Mouse (Mus musculus): ENCODE results near the gene Tmem107. TPM values are rescaled to one million over a fixed set of nuclear protein-coding genes. Genes with fewer than 3 reads are reported as not detected.
A peak's percentile ranks its signal among the peaks of the same experiment; 100 is the strongest.

Gene Tmem107
- polyA plus RNA-seq (2012; rRNA removed): 25.6 and 33.7 TPM in 2 replicates

GRCm38 (mm10) chr11:69070590-69071222, at the start of gene Tmem107:
Gene Tmem107, plus strand, starts transcription at chr11:69070806.
- no peak for DNase-seq (ENCODE audit: low read depth, low spot score)
- WGBS: under 1% methylated on average over 47 of the region's 47 CpGs

DNA sequence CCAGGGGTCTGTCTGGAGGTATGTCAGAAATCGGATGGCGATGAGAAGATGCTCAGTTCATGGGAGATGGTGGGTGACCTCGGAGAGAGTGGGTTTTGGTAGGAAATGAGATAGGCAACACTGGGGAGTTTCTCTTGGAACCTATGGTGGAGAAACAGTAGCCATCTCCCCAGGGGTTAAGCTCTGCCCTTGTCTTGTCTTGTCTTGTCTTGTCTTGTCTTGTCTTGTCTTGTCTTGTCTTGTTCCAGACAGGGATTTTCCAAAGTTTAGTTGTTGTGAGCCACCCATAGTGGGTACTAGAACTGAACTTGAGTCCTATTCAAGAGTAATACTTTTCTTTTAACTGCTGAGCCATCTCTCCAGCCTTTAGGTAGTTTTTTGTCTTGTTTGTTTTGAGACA, 44.0 kb upstream of the Tmem107 start:
- no peak for DNase-seq (ENCODE audit: low read depth, low spot score)
- 95% methylated on average over 3 of the region's 3 CpGs for WGBS

DNA sequence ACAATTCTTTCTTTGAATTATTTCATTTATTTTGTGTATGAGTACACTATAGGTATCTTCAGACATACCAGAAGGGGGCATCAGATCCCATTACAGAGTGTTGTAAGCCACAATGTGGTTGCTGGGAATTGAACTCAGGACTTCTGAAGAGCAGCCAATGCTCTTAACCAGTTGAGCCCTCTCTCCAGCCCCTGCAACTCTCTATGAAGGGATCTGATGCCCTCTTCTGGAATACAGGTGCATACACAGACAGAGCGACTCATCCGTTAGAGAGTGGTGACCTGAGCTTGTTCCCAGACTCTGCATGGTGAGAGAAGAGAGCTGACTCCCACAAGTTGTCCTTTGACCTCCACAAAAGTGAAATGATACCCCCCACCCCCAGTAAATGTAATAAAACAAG, 41.8 kb upstream of the Tmem107 start:
- no peak for DNase-seq (ENCODE audit: low read depth, low spot score)
- 75% methylated on average over 2 of the region's 2 CpGs for WGBS

- no peak for DNase-seq (ENCODE audit: low read depth, low spot score)
- WGBS: 72% methylated on average over 9 of the region's 9 CpGs
Measured at GRCm38 (mm10) chr11:69033552-69033951, 37.1 kb upstream of the Tmem107 start.

DNA sequence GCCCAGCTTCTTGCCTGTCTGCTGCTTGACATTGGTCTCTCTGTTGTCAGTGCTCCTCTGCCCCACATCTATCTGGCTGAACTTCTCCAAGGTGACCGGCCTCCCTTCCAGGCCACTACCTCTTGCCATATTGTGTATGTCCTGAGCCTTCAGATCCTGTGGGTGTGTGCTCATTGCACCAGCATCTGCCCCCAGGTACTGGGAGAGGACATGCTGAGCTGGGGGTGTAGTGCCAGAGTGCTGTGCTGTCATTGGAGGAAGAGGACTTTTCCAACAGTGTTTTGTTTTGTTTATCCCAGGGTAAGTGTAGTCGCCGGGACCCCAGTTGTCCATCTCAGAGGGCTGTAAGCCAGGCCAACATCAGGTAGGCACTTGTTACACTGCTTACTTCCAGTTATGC, 36.0 kb upstream of the Tmem107 start:
- no peak for DNase-seq (ENCODE audit: low read depth, low spot score)
- whole genome bisulfite sequencing: 91% methylated on average over 3 of the region's 3 CpGs

DNA sequence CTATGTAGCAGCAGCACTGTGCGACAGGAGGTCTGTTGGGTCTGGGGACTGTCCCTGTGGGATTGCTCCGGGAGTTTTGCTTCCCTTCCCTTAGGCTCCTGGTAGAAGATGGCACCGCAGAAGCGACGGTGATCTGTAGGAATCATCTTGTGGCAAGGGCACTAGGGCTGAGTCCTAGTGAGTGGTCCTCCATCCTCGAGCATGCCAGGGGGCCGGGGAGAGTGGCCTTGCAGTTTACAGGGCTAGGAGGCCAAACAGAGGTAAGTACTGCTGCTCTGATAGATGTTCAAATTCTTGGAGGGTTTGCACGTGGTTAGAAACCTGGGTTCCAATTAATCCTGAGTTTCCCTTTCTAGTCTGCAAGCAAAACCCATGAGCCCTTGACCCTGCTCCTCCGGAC, 35.2 kb upstream of the Tmem107 start:
- DNase-seq (ENCODE audit: low read depth, low spot score): no peak
- WGBS: 86% methylated on average over 9 of the region's 9 CpGs

- DNase-seq (ENCODE audit: low read depth, low spot score): peak; percentile 79
- 6% methylated on average over 8 of the region's 8 CpGs for WGBS
Measured at GRCm38 (mm10) chr11:69035849-69036248, 34.8 kb upstream of the Tmem107 start.

GRCm38 (mm10) chr11:69036486-69037230, 33.9 kb upstream of the Tmem107 start:
- 8% methylated on average over 20 of the region's 20 CpGs for WGBS

DNA sequence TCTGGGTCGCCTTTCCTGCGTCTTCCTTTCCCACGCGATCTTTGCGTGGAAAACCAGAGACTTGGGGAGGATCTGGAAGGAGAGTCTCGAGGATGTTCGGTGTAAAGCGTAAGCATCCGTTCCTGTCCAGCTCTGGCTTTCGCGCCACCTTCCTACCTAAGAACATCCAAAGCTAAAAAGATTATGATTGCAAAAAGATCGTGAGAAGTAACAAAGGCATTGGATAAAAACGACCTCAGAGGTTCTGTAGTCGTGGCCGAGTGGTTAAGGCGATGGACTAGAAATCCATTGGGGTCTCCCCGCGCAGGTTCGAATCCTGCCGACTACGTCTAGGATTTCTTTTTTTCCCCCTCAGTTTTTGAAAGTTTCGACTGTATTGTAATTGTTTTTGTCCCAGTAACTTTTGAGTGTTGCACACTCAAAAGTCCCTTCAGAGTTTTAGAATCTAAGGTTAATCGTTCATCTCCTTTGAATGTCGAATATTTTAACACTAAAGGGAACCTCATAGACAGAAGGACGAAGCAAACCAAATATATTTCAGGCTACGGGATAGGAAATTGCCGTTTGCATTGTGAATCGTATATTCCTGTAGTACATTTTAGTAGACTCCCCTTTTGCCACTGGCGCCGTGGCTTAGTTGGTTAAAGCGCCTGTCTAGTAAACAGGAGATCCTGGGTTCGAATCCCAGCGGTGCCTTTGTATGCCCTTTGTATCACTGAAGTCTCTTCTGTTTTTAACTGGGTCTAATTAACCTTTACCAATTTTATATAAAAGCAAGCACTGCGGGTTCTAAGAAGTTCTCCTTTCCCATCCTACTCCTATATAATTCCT, 33.2 kb upstream of the Tmem107 start:
- no peak for DNase-seq (ENCODE audit: low read depth, low spot score)

More at GRCm38 (mm10) chr11:69036486-69037230, 33.9 kb upstream of the Tmem107 start:
- DNase-seq (ENCODE audit: low read depth, low spot score): no peak

DNA sequence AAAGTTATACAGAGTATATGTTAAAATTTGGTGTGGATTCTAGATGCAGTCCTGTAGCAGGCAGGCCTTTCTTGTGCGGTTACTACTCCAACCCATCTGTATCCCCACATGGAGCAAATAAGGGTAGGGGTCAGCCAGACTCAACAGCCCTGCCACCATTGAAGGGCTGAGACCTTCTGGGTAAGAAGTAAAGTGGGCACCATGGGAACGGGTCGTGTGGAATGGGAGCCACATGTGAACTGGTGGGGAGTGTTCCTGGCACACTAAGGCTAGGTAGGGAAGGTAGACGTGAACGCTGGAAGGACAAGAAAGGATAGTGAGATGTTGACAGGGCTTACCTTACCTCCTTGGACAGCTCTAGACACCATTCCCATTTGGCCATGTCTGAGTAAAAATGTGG, 32.4 kb upstream of the Tmem107 start:
- whole genome bisulfite sequencing: 79% methylated on average over 5 of the region's 5 CpGs
- no peak for DNase-seq (ENCODE audit: low read depth, low spot score)

More for the DNA sequence above, 33.2 kb upstream of the Tmem107 start:
- 2% methylated on average over 34 of the region's 34 CpGs for WGBS

DNA sequence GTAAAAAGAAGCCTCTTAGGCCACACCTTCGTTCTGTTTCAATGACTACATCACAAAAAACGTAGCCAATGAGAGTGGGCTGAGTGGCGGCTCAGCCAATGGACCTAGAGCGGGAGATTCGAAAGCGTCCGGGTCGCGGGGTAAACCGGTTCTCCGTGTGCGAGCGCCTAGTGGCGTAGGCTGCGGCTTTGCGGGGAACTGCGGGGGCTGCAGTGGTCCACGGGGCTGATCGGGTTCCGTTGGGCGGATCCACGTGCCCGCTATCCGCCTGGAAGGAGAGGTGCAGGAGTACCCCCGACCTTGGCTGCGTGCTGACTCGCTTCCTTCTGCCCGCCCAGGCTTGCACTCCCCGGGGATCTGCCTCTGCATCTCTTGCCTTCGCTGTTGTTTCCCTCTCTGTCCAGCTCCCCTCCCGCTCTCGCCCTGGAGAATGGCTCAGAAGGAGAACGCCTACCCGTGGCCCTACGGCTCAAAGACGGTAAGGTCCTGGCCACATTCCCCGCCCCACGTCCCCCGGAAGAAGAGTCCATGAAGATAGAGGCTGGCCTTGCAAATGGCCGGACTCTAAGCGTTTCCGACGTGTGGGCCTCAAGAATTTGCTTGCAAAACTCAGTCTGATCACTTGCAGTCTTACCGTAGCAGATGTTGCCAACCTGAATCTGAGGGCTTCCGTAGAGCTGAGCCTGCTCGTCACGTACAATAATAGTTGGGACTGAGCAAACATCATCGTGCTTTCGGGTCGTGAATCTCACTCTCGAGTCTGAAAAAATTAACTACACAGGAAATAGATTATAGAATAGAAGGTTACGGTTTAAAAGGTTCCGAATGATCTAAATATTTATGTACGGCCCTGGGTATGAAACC, 24.8 kb upstream of the Tmem107 start, which contains the start of gene Aurkb:
Gene Aurkb (plus strand): TSS at position 117 of the 864 bp plus-strand sequence.
- no peak for DNase-seq (ENCODE audit: low read depth, low spot score)
- whole genome bisulfite sequencing: under 1% methylated on average over 54 of the region's 54 CpGs

- WGBS: 6% methylated on average over 9 of the region's 9 CpGs
- DNase-seq (ENCODE audit: low read depth, low spot score): no peak
Measured at GRCm38 (mm10) chr11:69046395-69046774, 24.2 kb upstream of the Tmem107 start.

- WGBS: 86% methylated on average over 12 of the region's 12 CpGs
- DNase-seq (ENCODE audit: low read depth, low spot score): no peak
Measured at GRCm38 (mm10) chr11:69047592-69047991, 23.0 kb upstream of the Tmem107 start.

GRCm38 (mm10) chr11:69048151-69048550, 22.5 kb upstream of the Tmem107 start:
- WGBS: 91% methylated on average over 14 of the region's 14 CpGs

DNA sequence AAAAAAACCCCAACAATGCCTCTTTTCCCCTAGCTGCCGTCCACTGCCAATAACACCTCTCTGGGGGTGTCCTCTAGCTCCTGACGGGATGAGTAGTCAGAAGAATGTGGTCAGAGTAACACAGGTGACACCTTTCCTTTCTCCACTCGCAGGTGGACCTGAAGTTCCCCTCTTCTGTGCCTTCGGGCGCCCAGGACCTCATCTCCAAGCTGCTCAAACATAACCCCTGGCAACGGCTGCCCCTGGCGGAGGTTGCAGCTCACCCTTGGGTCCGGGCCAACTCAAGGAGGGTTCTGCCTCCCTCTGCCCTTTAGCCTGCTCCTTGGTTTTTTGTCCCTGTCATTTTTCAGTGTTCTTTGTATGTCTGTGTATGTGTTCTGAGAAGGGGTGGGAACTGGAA, 19.9 kb upstream of the Tmem107 start:
- DNase-seq (ENCODE audit: low read depth, low spot score): no peak
- 92% methylated on average over 8 of the region's 8 CpGs for WGBS

More at GRCm38 (mm10) chr11:69048151-69048550, 22.5 kb upstream of the Tmem107 start:
- no peak for DNase-seq (ENCODE audit: low read depth, low spot score)

- DNase-seq (ENCODE audit: low read depth, low spot score): no peak
- WGBS: 85% methylated on average over 4 of the region's 4 CpGs
Measured at GRCm38 (mm10) chr11:69051771-69052170, 18.8 kb upstream of the Tmem107 start.

DNA sequence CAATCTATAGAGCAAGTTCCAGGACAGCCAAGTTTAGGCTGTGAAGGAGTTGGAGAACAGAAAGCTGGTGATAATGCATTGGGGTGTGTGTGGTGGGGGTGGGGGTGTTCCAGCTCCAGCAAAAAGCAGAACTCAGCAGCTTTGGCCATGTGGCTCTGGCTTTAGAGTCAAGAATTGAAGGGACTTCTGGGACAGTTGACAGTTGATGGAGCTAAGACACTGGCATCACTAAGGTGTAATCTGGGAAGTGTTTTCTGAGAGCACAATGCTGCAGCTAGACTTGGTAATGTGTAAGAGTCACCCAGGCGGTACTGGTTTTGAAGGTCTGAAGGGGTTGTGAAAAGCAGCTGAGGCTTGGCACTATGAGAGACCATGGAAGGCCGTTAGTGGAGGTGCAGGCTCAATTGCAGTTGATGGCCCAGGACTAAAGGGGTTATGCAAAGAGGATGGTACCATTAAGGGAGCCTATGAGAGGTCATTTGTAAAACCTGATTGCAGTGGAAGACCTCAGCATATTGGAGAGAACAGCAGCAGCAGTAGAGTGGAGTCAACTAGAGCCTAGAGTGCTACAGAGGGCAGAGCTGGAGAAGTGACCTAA, 17.7 kb upstream of the Tmem107 start:
- WGBS: 89% methylated on average over 2 of the region's 2 CpGs
- DNase-seq (ENCODE audit: low read depth, low spot score): no peak

DNA sequence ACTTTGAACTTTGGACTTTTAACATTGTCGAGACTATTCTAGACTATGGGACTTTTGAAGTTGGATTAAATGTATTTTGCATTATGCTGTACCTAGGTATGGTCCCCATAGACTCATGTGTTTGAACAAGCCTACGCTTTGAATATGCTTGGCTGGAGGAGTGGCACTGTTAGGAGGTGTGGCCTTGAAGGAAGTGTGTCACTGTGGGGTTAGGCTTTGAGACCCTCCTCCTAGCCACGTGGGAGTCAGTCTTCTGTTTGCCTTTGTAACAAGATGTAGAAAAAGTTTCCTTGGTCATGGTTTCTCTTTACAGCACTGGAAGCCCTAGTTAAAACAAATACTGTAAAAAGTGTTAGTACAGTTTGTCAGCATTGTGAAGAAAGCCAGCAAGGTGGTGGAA, 16.8 kb upstream of the Tmem107 start:
- no peak for DNase-seq (ENCODE audit: low read depth, low spot score)

DNA sequence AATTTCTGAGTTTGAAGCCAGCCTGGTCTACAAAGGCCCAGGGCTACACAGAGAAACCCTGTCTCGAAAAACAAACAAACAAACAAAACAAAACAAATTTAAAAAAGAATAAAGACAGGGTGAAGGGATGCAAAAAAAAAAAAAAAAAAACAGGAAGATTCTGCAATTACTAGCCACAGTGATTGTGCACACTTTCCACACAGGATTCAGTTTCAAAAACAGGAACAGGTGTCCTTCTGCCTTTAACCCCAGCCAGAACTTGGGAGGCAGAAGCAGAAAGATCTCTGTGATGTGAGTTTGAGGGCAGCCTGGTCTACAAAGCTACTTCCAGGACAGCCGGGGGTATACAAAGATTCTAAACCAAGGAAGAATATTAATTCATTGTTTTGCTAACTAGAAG, 12.3 kb upstream of the Tmem107 start:
- 60% methylated on average over 2 of the region's 2 CpGs for WGBS
- no peak for DNase-seq (ENCODE audit: low read depth, low spot score)

More for the DNA sequence above, 16.8 kb upstream of the Tmem107 start:
- 32% methylated on average over 3 of the region's 3 CpGs for WGBS

All from large intestine, adult 2 months (tissue).